Mouse (Mus musculus) left cerebral cortex, postnatal 14 days (tissue): ENCODE data around the gene Best1. TPM values are rescaled to one million over a fixed set of nuclear protein-coding genes. Genes with fewer than 3 reads are reported as not detected.

ENCODE experiments used
- DNase-seq, 2 experiments: peaks; one replicate each; pipeline ENCODE4 v3.0.0; 2021 to 2022; ENCODE audit warnings: low spot score in 2 of 2, mixed read lengths in 1 of 2
- intact Hi-C: fragments of 180-260 bp; cut with DNase I; formaldehyde crosslinking; loops from one replicate; pipeline ENCODE4 v1.15.1; 2025
- long read RNA-seq, 2 experiments: library from polyadenylated mRNA; stranded (forward); transcript quantifications; one replicate each; pipeline ENCODE4 v2.0.0; 2021
- total RNA-seq, 2 experiments: library from RNA; stranded (reverse); gene quantifications; 2 replicates each; pipeline ENCODE4 v1.2.3; 2021

Best1 gene
- 1 to 10 TPM; 1.1 to 2.1 TPM for total RNA-seq
- long read RNA-seq, experiment 1, partial matches to known transcripts, result 2 of 2 reads
- long read RNA-seq, experiment 1, other reads (novel, unspliced or antisense), result 0 of 2 reads
- long read RNA-seq, experiment 2, partial matches to known transcripts, result 2 of 2 reads
- long read RNA-seq, experiment 2, other reads (novel, unspliced or antisense), result 0 of 2 reads

DNA sequence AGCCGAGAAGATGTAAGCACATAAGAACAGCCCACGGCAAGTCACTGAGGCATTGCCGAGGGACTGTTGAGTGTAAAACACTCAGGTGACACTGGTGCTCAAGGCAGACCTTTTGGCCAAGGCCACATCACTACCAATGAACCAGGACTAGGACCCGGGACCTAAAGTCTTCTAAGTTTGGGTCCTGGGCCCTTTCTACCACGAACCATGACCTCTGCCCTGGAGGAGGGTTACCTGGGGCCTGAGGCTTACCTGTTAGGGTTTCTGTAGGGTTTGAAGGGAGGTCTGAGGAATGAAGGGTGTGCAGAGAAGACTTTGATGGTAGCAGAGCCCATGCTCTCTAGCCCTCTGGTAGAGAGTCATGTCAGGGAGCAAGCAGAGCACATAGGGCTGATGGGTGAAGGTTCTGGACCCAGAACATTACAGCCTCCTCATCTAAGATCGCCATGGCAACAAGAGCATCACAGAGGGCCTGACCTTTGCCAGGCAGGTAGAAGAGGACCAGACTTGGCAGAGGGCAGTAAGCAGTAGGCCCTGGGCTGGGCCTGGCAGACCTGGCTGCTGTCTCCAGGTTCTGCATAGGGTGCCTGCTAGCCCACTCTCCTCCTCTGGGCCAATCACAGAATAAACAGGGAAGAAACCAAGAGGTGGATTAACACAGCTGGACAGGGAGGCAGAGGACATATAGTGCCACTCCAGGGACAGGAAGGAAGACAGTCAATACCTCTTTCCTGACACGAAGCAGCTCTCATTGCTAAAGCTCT is at the start of gene Best1, which contains the start of gene Rab3il1:
Gene Best1, minus strand, starts transcription at position 428 of the 764 bp plus-strand sequence.
Gene Rab3il1, plus strand, starts transcription at position 464 of the 764 bp plus-strand sequence.
- DNase-seq, result no peak
- intact Hi-C loops, result loop anchor here (2.0 to 5.0 kb wide), 2 partner anchors 33 to 196 kb away; no protein-coding TSS in a partner anchor

GRCm38 (mm10) chr19:10050438-10050837 is 49.0 kb upstream of the Best1 start:
- intact Hi-C loops, result no loop called here

DNA sequence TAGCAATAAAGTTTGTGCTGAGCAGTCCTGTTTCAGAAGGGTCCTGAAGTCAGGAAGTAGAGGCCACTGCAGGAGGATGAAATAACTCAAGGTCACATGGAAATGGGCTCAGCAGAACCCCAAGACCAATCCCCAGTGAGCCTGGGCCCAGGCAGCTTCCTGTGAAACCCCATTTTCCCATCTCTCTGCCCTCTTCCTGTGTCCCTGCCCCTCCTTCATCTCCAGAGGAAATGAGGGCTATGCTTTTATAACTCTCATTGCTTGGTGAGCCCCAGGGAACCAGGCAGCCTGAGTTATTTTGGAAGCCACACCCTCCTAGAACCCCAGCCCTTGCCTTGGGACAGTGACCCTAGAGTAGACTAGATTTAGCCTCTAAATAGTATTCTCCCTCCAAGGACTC is 48.1 kb upstream of the Best1 start:
- intact Hi-C loops, result no loop called here
- DNase-seq, result no peak

More at GRCm38 (mm10) chr19:10050438-10050837, 49.0 kb upstream of the Best1 start:
- DNase-seq, result no peak

DNA sequence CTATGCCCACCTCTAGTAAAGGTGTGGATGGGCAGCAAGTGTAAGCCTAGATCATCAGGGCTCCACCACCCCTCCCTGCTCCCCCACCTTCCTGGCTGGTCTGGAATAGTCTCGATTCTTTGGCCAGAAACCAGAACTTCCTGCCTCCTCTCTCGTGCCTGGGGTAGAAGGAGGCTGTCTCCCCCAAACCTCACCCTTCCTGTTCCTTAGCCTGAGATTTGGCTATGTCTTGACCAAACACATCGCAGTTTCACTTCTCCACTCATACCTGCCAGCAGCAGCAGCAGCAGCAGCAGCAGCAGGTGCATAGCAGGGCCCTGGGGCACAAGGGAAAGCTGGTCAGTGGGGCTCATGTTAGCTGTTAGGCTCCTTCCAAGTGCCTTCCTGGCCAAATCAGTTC is 45.5 kb upstream of the Best1 start:
- no peak for DNase-seq
- intact Hi-C loops, result no loop called here

GRCm38 (mm10) chr19:10046346-10046745 is 44.9 kb upstream of the Best1 start:
- DNase-seq, result no peak
- intact Hi-C loops, result no loop called here

DNA sequence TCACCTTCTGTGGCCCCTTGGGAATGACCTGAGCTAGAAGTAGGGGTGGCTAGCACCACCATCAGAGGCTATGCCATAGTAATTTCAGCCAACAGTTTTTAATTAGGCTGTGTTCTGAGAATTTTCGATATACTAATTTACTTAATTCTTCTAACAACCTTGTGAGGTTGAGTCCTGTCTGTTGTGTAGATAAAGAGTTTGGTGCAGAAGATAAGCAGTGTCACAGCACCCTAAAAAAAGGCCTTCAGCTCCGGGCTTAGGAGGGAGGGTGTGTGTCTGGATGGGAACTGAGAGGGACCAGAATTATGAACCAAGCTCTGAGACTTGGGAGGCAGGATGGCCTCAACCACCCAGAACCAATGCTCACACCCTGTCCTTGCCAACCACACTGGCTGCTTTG is 44.3 kb upstream of the Best1 start:
- intact Hi-C loops, result no loop called here

DNA sequence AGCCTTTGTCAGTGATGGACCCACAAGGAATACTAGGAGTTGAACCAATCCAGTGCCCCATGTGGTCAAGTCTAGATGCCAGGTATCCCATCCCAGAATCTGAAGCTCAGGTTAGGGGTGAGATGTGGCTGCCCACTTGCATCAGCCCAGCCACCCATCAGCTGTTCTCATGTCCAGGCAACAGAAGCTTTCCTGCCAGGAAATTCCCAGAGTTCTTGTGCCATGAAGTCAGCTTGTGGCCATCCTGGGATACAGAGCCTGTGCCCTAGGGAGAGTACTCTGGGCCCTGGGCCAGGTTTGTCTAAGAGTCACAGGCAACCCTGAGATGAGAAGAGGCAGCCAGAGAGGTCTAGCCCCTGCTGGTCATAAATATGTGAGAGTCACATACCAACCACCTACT is 42.2 kb upstream of the Best1 start:
- DNase-seq, result no peak
- intact Hi-C loops, result no loop called here

More for the DNA sequence above, 44.3 kb upstream of the Best1 start:
- no peak for DNase-seq

- intact Hi-C loops, result no loop called here
- no peak for DNase-seq
Measured at GRCm38 (mm10) chr19:10042816-10043215, 41.4 kb upstream of the Best1 start.

DNA sequence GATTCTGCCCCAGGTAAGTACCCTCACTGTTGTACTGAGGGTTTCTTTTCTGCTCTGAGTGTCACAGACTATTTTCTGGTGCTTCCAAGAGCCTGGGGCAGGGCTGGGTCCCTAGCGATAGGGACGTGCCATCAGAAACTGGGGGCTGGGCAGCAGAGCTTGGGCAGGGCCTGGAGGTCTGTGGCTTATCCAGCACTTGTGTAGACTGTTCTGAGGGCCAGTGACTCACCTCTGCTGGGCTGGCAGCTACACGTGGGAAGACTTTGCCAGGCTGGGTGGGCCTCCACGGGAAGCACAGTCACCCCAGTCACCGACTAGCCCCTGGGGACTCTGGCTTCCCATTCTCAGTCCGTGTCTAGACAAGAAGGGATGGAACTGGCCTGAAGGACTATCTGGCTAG is 40.8 kb upstream of the Best1 start:
- intact Hi-C loops, result no loop called here
- no peak for DNase-seq

DNA sequence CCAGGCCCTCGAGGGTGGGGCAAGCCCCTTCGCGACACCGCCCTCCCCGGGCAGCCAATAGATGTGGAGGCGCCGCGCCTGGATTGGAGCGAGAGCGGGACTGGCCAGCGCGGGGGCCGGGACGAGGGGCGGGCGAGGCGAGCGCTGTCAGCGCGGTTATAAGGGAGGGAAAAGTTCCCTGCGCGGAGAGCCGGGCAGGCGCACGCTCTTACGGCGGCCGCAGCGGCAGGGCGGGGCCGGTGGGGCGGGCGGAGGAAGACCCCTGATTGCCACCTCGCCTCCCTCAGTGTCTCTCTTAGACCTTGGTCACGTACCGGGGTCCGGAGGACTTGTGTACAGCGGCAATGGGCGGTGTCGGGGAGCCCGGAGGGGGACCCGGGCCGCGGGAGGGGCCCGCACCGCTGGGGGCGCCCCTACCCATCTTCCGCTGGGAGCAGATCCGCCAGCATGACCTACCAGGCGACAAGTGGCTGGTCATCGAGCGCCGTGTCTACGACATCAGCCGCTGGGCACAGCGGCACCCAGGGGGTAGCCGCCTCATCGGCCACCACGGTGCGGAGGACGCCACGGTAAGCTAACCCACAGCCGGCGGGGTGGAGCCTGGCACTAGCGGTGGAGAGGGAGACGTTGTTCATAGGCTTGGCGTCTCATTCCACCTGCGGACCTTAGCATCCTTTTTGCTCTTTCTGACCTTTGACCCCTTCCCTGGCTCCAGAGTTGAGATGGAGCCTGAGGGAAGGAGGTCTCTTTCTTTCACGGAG is 40.1 kb upstream of the Best1 start, which contains the start of gene Fads3:
Gene Fads3, plus strand, starts transcription at position 182 of the 761 bp plus-strand sequence.
- peak; percentile 62 to 74 for DNase-seq
- intact Hi-C loops, result no loop called here

DNA sequence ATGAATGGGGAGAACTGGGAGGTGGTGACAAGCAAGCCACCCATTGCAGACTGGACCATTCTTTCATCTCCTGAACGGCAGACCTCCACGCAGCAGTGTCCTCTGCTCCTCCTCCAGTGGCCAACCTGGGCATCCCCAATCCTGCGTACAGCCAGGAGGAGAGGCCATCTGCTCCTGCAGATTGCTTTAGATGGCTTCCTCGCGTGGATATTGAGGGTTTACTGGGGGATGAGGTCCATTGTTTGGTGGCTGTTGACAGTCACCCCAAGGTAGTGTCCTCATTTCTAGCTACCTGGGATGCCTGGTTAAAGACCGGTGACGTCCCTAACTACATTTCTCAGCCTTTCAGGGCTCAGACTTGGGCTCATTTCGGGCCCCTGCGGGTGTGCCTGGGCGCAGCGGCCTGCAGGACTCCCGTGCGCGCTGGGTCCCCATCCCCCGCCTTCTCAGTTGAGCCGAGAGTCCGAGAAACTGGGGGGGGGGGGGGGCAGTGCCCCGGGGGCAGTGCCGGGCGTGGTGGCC is 39.5 kb upstream of the Best1 start:
- intact Hi-C loops, result no loop called here

DNA sequence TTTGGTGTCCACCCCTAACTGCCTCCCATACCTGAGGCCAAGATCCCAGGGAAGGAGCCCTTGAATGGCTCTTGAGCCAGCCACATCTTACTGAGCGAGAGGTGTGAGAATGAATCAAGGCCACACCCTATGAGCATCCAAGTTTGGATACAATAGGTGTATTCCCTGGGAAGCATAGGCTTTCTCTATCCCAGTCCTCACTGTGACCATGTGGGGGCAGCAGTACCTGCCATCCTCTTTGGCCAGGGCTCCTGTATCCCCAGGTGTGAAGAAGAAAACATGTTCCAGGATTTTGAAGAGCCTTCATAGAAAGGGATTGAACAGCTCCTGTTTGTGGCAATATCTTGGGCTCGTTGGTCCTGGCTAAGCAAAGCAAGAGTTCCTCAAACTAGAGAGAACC is 38.2 kb upstream of the Best1 start:
- no peak for DNase-seq
- intact Hi-C loops, result no loop called here

More for the DNA sequence above, 39.5 kb upstream of the Best1 start:
- no peak for DNase-seq

GRCm38 (mm10) chr19:10038910-10039309 is 37.5 kb upstream of the Best1 start:
- intact Hi-C loops, result no loop called here
- no peak for DNase-seq

- DNase-seq, result no peak
- intact Hi-C loops, result no loop called here
Measured at GRCm38 (mm10) chr19:10038364-10038763, 36.9 kb upstream of the Best1 start.

DNA sequence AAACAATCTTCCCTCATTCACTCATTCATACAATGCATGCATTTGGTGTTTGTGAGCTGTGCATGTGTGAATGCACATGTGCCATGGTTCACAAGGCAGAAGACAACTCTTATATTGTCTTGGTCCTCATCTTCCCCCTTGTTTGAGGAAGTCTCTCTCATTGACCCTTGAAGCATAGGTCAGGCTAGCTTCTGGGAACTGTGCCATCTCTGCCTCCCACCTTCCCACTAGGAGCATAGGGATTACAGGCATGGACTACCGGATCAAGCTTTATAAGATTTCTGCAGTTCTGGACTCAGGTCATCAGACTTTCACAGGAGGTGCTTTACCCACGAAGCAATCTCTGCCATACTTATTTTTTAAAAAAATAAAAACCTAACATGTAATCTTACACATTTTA is 36.1 kb upstream of the Best1 start:
- no peak for DNase-seq
- intact Hi-C loops, result no loop called here

GRCm38 (mm10) chr19:10034785-10035447 is 33.5 kb upstream of the Best1 start:
- intact Hi-C loops, result loop anchor here (2.0 kb wide), 1 partner anchor 34 kb away; the partner anchor contains the start of genes Best1 and Rab3il1
- peak; percentile 73 to 83 for DNase-seq

- no peak for DNase-seq
- intact Hi-C loops, result loop anchor here (2.0 kb wide), 1 partner anchor 34 kb away; the partner anchor contains the start of genes Best1 and Rab3il1
Measured at GRCm38 (mm10) chr19:10034356-10034755, 32.9 kb upstream of the Best1 start.

DNA sequence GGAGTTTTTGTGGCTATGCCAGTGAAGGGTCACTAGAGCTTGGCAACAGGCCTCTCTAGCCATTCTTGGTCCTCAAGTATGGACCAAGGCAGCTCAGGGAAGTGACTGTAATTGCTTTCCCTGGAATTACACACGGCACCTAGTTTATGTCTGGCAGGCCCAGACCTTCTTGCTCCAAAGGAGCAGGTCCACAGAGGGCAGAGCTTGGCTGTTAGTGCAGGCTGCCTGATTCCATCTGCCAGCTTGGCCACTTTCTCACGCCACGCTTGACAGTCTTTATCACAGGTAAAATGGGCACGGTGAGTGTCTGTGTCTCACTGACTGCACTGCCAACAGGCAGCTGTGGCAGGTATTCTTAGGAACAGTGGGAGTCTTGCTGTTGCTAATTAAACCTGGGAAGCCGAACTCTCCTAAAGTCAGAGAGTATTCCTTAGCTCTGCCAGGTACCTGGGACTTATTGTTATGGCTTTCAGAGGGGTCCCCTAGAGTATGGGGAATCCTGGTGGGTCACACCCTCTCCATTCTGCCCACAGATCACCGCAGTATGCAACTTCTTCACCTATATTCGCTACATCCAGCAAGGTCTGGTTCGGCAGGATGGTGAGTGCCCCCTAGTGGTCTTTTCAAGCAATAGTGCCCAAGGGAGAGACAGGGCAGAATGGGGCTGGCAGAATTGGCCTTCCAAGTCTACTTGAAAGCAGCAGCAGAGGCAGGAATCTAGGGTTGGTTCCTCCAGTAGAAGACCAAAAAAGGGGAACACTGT is 32.0 kb upstream of the Best1 start:
- intact Hi-C loops, result no loop called here
- DNase-seq, result peak; percentile 69 to 70
